Mouse (Mus musculus) olfactory bulb, adult 2 months (tissue): ENCODE measurements around the gene Vps11. TPM values are rescaled to one million over a fixed set of nuclear protein-coding genes. Genes with fewer than 3 reads are reported as not detected.
"Not testable (repeated sequence)": the region's sequence is repeated elsewhere in the genome, so short reads cannot be mapped to it uniquely, and the experiment has no call there.

Source experiments
- H3K27ac ChIP-seq: fragments of 200-500 bp; 2 replicates; pipeline ENCODE4 v1.5.1; 2012; ENCODE audit warnings: low read depth, low read length; ENCODE audit not compliant: insufficient read depth
- H3K4me1 ChIP-seq: fragments of 200-500 bp; 2 replicates; pipeline ENCODE4 v1.6.1; 2012; ENCODE audit warnings: low read length; ENCODE audit not compliant: control insufficient read depth, insufficient read depth
- H3K4me3 ChIP-seq: fragments of 200-500 bp; 2 replicates; pipeline ENCODE4 v1.5.1; 2012; ENCODE audit warnings: mild to moderate bottlenecking, low read depth, low read length, moderate library complexity; ENCODE audit not compliant: insufficient read depth
- CTCF ChIP-seq: fragments of 200-500 bp; IDR thresholded peaks from 2 replicates; pipeline ENCODE4 v1.5.1; 2012; ENCODE audit warnings: low read depth, mild to moderate bottlenecking, low read length, moderate library complexity; ENCODE audit not compliant: insufficient read depth
- POLR2A ChIP-seq: fragments of 200-500 bp; IDR thresholded peaks from 2 replicates; pipeline ENCODE4 v1.6.1; 2012; ENCODE audit warnings: mild to moderate bottlenecking, low read depth, low read length, moderate library complexity; ENCODE audit not compliant: insufficient read depth
- WGBS: fragments of 180-500 bp; shearing (Covaris S2); methylation state at CpG from one replicate; pipeline ENCODE4 v1.1.7; 2018; 5-methylcytosine and 5-hydroxymethylcytosine counted together
- polyA plus RNA-seq: library from polyadenylated mRNA; stranded (reverse); fragments of >200 nt; gene quantifications from 2 replicates; pipeline ENCODE4 v1.2.4, GENCODE M21; 2012; ENCODE audit warnings: low replicate concordance; ENCODE audit not compliant: missing spikeins, insufficient read depth, insufficient read length

Vps11 gene
- polyA plus RNA-seq, 1 experiment = not detected

GRCm38 (mm10) chr9:44341487-44341886, 20.0 kb downstream of the Vps11 start:
- Histone ChIP-seq H3K4me3 (no peak overlapping the region), H3K27ac (no peak overlapping the region), H3K4me1 (peaks cover 9% of the 10 kb centered on the region)
- TF ChIP-seq POLR2A (no peak), CTCF (no peak)
- WGBS = 89% methylated on average over 5 of the region's 5 CpGs

GRCm38 (mm10) chr9:44338574-44338973, 22.9 kb downstream of the Vps11 start:
- Histone ChIP-seq H3K4me3 (no peak overlapping the region), H3K27ac (no peak overlapping the region), H3K4me1 (peaks cover 10% of the 10 kb centered on the region)
- WGBS = 67% methylated on average over 5 of the region's 5 CpGs
- no peak for TF ChIP-seq CTCF
- TF ChIP-seq POLR2A = no peak

GRCm38 (mm10) chr9:44337436-44338169, 23.9 kb downstream of the Vps11 start:
- no peak overlapping the region for H3K4me3 ChIP-seq
- WGBS = 57% methylated on average over 9 of the region's 9 CpGs
- peaks cover 7% of the 10 kb centered on the region for H3K4me1 ChIP-seq
- no peak for TF ChIP-seq POLR2A
- no peak for TF ChIP-seq CTCF
- H3K27ac ChIP-seq = no peak overlapping the region

GRCm38 (mm10) chr9:44336964-44337363, 24.5 kb downstream of the Vps11 start:
- WGBS = 68% methylated on average over 3 of the region's 3 CpGs
- TF ChIP-seq CTCF = no peak
- no peak for TF ChIP-seq POLR2A
- Histone ChIP-seq H3K4me1 (peaks cover 7% of the 10 kb centered on the region), H3K27ac (no peak overlapping the region), H3K4me3 (no peak overlapping the region)

- H3K27ac ChIP-seq, H3K4me1 ChIP-seq: not testable (repeated sequence)
- H3K4me3 ChIP-seq = peak overlapping the region; percentile 2; the same call in 1 of the 2 replicates
- 28% methylated on average over 4 of the region's 4 CpGs for WGBS
These were observed 25.0 kb downstream of the Vps11 start for GRCm38 (mm10) chr9:44336513-44336912.

DNA sequence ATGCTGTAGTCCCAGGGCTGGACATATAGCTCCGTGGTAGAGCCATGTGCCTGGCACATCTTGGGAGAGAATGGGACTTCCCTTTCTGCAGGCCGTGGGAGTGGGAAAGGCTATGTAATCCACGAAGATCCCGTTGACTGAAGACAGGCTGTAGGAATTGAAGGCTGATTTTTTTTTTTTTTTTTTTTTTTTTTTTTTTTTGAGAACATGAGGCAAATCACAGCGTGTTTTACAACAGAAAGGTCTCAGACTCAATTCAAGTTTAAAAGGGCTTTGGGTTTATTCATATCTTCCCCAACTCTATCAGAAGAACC, 25.4 kb downstream of the Vps11 start:
- H3K4me1 ChIP-seq = peaks cover 7% of the 10 kb centered on the region
- TF ChIP-seq CTCF (no peak), POLR2A (no peak)
- H3K4me3 ChIP-seq = peak overlapping the region; percentile 93
- WGBS = 2% methylated on average over 5 of the region's 5 CpGs
- no peak overlapping the region for H3K27ac ChIP-seq

DNA sequence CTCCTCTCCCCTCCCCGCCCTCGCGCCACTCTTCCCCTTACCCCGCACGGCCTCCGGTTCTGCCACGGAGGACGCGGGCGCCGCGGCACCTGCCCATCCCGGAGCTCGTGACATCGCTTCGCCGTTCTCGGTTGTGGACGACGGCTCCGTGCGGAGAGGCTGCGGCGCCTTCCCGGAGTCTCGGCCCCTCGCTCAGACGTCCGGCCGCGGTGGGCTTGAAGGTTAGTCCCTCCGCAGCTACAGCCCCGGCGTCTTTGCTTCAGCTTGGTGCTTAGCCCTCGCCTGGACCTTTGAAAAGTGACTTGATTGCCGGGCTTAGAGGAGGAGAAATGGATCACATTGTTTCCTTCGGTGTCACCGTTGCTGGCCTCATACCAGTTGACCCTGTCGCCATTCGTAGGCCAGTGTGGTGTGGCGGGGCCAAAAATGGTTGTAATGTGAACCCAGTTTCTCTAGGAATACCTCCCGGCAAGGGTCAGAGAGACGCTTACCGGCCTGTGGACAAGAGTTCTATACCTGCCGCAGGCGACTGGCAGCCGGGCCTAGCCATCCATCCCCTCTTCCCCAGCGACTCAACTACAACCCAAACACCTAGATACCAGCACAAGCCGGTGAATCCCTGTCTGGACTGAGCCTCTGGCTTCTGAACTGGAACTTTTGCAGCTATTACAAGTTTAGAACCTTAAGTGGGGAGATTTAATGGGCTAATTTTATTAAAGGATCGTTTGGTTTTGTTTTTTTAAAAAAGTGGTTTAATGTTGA, 26.0 kb downstream of the Vps11 start:
- Histone ChIP-seq H3K27ac (no peak overlapping the region), H3K4me1 (peaks cover 7% of the 10 kb centered on the region), H3K4me3 (peak overlapping the region; percentile 93)
- TF ChIP-seq CTCF (no peak), POLR2A (no peak)
- WGBS = under 1% methylated on average over 50 of the region's 50 CpGs

DNA sequence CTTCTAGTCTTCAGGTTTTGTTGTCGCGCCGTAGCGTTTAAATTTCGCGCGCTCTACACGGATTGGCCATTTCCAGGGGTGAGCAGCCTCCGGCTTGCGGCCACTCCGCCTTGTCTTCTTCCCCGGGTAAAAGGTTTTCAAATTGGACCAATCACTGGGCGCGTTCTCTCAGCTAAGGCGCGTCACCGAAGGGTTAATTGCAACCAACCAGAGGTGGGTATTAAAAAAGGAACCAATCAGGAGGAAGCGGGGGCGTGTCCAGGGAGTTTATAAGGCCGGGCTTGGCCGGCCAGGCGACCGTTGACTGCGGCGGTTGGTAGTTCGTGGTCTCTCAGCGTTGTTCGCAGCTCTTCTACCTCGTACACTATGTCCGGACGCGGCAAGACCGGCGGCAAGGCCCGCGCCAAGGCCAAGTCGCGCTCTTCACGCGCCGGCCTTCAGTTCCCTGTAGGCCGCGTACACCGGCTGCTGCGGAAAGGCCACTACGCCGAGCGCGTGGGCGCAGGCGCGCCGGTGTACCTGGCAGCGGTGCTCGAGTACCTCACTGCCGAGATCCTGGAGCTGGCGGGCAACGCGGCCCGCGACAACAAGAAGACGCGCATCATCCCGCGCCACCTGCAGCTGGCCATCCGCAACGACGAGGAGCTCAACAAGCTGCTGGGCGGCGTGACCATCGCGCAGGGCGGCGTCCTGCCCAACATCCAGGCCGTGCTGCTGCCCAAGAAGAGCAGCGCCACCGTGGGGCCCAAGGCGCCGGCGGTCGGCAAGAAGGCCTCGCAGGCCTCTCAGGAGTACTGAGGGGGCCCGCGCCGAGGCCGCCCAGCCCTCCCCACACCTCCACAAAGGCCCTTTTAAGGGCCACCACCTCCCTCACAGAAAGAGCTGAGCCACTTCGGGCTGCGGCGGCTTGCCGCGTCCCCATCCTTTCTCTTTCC, 26.8 kb downstream of the Vps11 start, which contains the start of gene H2afx:
Gene H2afx, plus strand, starts transcription at position 299 of the 935 bp plus-strand sequence.
- peak within 1 kb of the TSS; percentile 93 for H3K4me3 ChIP-seq
- TF ChIP-seq POLR2A = peak; percentile 100
- TF ChIP-seq CTCF = no peak
- WGBS = under 1% methylated on average over 90 of the region's 91 CpGs
- peaks cover 7% of the 10 kb centered on the region for H3K4me1 ChIP-seq
- H3K27ac ChIP-seq = peak within 1 kb of the TSS; percentile 65
